Mouse (Mus musculus): ENCODE measurements around the gene Hsdl1. TPM values are rescaled to one million over a fixed set of nuclear protein-coding genes. Genes with fewer than 3 reads are reported as not detected.

The Hsdl1 gene
- polyA plus RNA-seq, 1 experiment: 149 TPM

DNA sequence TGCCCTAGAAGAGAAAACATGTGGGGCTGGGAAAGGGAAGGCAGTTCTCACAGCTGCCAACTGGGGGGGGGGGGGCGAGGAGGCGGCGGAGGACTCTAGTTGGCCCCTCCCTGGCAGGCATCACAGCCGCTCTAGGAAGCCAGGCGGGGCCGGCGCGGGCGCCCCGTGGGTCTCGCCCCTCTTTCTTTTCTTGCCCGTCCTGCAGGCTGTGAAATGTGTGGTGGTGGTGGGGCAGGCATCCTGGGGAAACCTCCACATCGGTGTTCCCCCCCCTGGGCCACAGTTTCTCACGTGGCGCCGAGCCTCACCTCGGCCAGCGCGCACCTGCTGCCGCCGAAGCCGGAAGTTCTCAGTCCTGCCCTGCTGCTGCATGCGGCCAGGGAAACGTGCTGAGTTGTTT is 10.9 kb upstream of the Hsdl1 start:
- peak; percentile 54 for TF ChIP-seq POLR2A (IDR thresholded peaks at IDR 0.05; ENCODE audit: control insufficient read depth, extremely low read depth, insufficient read depth, low read length, poor library complexity)
- no peak for TF ChIP-seq CTCF (IDR thresholded peaks at IDR 0.05; ENCODE audit: borderline replicate concordance, control insufficient read depth, extremely low read depth, insufficient read depth, low read length, poor library complexity)
- Histone ChIP-seq H3K4me1 (replicated peaks; ENCODE audit: control insufficient read depth, insufficient read depth, low read length) (peaks cover 21% of the 10 kb centered on the region), H3K4me3 (ENCODE audit: control insufficient read depth, insufficient read depth, low read length) (peak overlapping the region; percentile 42), H3K27ac (ENCODE audit: control insufficient read depth, insufficient read depth, low read length) (peak overlapping the region; percentile 55), H3K36me3 (ENCODE audit: control insufficient read depth, insufficient read depth, low read length) (no peaks in the 10 kb centered on the region), H3K27me3 (ENCODE audit: control insufficient read depth, insufficient read depth, low read length) (no peaks in the 10 kb centered on the region)
- WGBS: 6% methylated on average over 22 of the region's 24 CpGs
- DNase-seq: no peak

DNA sequence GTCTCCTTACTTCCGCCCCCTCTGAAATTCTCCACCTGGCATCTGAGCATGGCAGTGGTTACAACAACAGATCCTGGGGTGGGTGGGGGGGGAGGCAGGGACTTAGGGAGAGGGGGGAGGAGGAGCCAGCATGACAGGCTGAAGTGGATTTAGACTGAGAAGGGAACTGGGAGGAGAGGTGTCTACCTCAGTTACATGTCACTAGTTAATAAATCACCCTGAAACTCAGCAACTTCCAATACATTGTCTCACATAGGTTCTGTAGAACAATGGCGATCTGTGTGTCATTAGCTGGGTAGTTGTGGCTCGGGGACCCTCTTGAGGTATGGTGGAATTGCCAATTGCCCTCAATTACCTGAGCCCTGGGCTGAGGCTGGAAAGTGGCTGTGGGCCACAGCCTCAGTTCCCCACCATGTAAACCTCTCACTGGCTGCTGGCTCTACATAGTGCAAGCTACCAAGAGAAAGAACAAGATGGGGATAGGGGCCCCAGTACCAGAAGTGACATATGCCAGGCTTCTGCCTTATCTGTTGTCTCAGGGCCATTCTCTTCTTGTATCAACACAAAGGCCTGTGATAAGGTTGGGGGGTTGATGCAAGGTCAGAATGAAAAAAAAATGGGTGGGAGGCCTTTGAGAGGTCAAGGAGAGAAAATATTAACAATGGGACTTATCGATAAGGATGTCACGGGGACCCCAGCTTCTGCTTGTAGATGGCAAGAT is 5.6 kb upstream of the Hsdl1 start:
- Histone ChIP-seq H3K27ac (ENCODE audit: control insufficient read depth, insufficient read depth, low read length) (no peak overlapping the region), H3K27me3 (ENCODE audit: control insufficient read depth, insufficient read depth, low read length) (no peaks in the 10 kb centered on the region), H3K4me3 (ENCODE audit: control insufficient read depth, insufficient read depth, low read length) (no peak overlapping the region), H3K4me1 (replicated peaks; ENCODE audit: control insufficient read depth, insufficient read depth, low read length) (peaks cover 35% of the 10 kb centered on the region), H3K36me3 (ENCODE audit: control insufficient read depth, insufficient read depth, low read length) (no peaks in the 10 kb centered on the region)
- TF ChIP-seq CTCF (IDR thresholded peaks at IDR 0.05; ENCODE audit: borderline replicate concordance, control insufficient read depth, extremely low read depth, insufficient read depth, low read length, poor library complexity): no peak
- TF ChIP-seq POLR2A (IDR thresholded peaks at IDR 0.05; ENCODE audit: control insufficient read depth, extremely low read depth, insufficient read depth, low read length, poor library complexity): no peak
- WGBS: 93% methylated on average over 5 of the region's 5 CpGs
- no peak for DNase-seq

DNA sequence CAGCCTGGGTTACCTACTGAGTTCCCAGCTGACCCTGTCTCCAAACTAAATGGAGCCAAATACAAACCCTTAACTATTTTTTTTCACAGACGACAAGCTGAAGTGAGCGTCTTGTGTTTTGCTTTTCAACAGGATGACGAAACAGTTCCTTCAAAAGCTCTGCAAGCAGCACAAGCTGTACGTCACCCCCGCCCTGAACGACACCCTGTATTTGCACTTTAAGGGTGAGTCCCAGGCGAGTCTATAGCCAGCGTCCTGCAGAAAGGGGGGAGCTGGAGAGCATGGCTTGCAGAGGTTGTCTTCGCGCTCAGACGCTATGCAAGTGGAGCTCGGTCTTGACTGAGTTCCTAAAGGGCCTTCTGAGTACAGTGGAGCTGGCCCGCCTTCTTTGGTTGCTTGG is 4.1 kb upstream of the Hsdl1 start:
- no peak overlapping the region for H3K4me3 ChIP-seq (ENCODE audit: control insufficient read depth, insufficient read depth, low read length)
- no peaks in the 10 kb centered on the region for H3K27me3 ChIP-seq (ENCODE audit: control insufficient read depth, insufficient read depth, low read length)
- H3K36me3 ChIP-seq (ENCODE audit: control insufficient read depth, insufficient read depth, low read length): no peaks in the 10 kb centered on the region
- TF ChIP-seq POLR2A (IDR thresholded peaks at IDR 0.05; ENCODE audit: control insufficient read depth, extremely low read depth, insufficient read depth, low read length, poor library complexity) (no peak), CTCF (IDR thresholded peaks at IDR 0.05; ENCODE audit: borderline replicate concordance, control insufficient read depth, extremely low read depth, insufficient read depth, low read length, poor library complexity) (no peak)
- DNase-seq: no peak
- H3K4me1 ChIP-seq (replicated peaks; ENCODE audit: control insufficient read depth, insufficient read depth, low read length): peaks cover 28% of the 10 kb centered on the region
- WGBS: 84% methylated on average over 13 of the region's 13 CpGs
- no peak overlapping the region for H3K27ac ChIP-seq (ENCODE audit: control insufficient read depth, insufficient read depth, low read length)

DNA sequence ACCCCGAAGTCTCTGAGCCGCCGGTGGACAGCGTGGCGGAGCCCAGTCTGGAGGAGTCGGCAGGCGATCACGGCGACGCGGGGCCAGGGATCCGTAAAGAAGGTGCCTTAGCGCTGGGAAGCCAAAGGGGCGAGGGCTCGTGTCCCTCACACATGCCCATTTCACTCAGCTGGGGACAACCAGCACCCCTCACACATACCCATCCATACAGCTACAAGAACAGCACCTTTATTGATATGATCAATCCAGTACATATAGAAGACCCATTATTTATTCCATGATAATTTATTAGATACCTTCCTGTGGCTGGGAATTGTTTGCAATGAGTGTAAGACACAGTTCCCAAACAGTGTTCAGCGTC is 363 bp upstream of the Hsdl1 start:
- WGBS: 3% methylated on average over 16 of the region's 16 CpGs
- Histone ChIP-seq H3K4me1 (replicated peaks; ENCODE audit: control insufficient read depth, insufficient read depth, low read length) (peaks cover 43% of the 10 kb centered on the region), H3K27me3 (ENCODE audit: control insufficient read depth, insufficient read depth, low read length) (no peaks in the 10 kb centered on the region), H3K27ac (ENCODE audit: control insufficient read depth, insufficient read depth, low read length) (no peak overlapping the region), H3K4me3 (ENCODE audit: control insufficient read depth, insufficient read depth, low read length) (peak overlapping the region; percentile 86), H3K36me3 (ENCODE audit: control insufficient read depth, insufficient read depth, low read length) (no peaks in the 10 kb centered on the region)
- no peak for TF ChIP-seq POLR2A (IDR thresholded peaks at IDR 0.05; ENCODE audit: control insufficient read depth, extremely low read depth, insufficient read depth, low read length, poor library complexity)
- no peak for TF ChIP-seq CTCF (IDR thresholded peaks at IDR 0.05; ENCODE audit: borderline replicate concordance, control insufficient read depth, extremely low read depth, insufficient read depth, low read length, poor library complexity)
- no peak for DNase-seq

DNA sequence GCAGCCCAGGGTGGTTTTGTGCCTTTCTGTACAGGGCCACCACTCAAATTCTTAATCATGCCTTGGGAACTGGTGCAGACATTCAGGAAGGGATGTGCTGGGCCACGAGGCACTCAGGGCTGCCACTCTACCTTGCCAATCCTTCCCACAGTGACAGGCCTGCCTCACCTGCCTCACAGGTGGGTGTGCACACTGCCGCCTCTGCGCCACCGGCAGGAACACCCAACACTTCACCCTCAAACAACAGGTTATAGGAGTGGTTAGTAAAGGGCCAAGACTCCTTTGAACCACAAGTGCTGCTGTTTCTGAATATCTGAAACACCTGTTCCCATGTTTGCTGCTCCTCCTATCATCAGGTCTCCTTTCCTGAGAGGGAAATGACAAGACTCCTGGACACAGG is 2.6 kb downstream of the Hsdl1 start:
- no peak for DNase-seq
- Histone ChIP-seq H3K4me1 (replicated peaks; ENCODE audit: control insufficient read depth, insufficient read depth, low read length) (peaks cover 53% of the 10 kb centered on the region), H3K27ac (ENCODE audit: control insufficient read depth, insufficient read depth, low read length) (peak overlapping the region; percentile 82), H3K27me3 (ENCODE audit: control insufficient read depth, insufficient read depth, low read length) (no peaks in the 10 kb centered on the region), H3K36me3 (ENCODE audit: control insufficient read depth, insufficient read depth, low read length) (peaks cover 6% of the 10 kb centered on the region), H3K4me3 (ENCODE audit: control insufficient read depth, insufficient read depth, low read length) (peak overlapping the region; percentile 48)
- TF ChIP-seq POLR2A (IDR thresholded peaks at IDR 0.05; ENCODE audit: control insufficient read depth, extremely low read depth, insufficient read depth, low read length, poor library complexity) (no peak), CTCF (IDR thresholded peaks at IDR 0.05; ENCODE audit: borderline replicate concordance, control insufficient read depth, extremely low read depth, insufficient read depth, low read length, poor library complexity) (no peak)
- WGBS: 15% methylated on average over 4 of the region's 4 CpGs

DNA sequence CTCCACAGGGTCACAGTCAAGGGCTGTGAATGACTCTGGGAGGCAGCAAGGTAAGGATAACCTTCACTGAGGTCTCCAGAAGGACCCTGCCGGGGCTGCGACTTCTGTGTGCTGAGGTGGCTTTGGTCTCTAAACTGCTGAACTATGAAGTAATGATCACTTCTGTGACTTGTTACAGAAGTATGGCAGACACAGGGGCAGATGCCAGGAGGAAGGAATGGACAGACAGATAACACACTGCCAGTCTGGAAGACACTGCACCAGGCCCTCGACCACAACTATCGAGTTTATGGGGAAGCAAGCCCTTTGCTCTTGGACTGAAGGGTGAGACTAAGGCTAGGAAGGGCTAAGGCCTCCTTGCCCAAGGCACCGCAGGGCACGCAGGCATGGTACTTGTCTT is 3.8 kb downstream of the Hsdl1 start:
- Histone ChIP-seq H3K4me1 (replicated peaks; ENCODE audit: control insufficient read depth, insufficient read depth, low read length) (peaks cover 60% of the 10 kb centered on the region), H3K27me3 (ENCODE audit: control insufficient read depth, insufficient read depth, low read length) (no peaks in the 10 kb centered on the region), H3K27ac (ENCODE audit: control insufficient read depth, insufficient read depth, low read length) (peak overlapping the region; percentile 98), H3K4me3 (ENCODE audit: control insufficient read depth, insufficient read depth, low read length) (peak overlapping the region; percentile 27), H3K36me3 (ENCODE audit: control insufficient read depth, insufficient read depth, low read length) (peaks cover 13% of the 10 kb centered on the region)
- DNase-seq: no peak
- WGBS: 66% methylated on average over 6 of the region's 6 CpGs
- TF ChIP-seq CTCF (IDR thresholded peaks at IDR 0.05; ENCODE audit: borderline replicate concordance, control insufficient read depth, extremely low read depth, insufficient read depth, low read length, poor library complexity) (no peak), POLR2A (IDR thresholded peaks at IDR 0.05; ENCODE audit: control insufficient read depth, extremely low read depth, insufficient read depth, low read length, poor library complexity) (no peak)
